Mouse (Mus musculus) stomach, embryonic 16.5 days (tissue): ENCODE measurements around the gene Rabep1. TPM values are rescaled to one million over a fixed set of nuclear protein-coding genes. Genes with fewer than 3 reads are reported as not detected.

Experiments
- polyA plus RNA-seq: library from polyadenylated mRNA; unstranded; fragments of >200 nt; fragmentation: Nextera tagmentation; extraction: Ambion mirVana; gene quantifications from 2 replicates; pipeline ENCODE4 v1.2.1, GENCODE M21; 2015

Gene Rabep1
- polyA plus RNA-seq, 1 experiment from 2014 or later, result 27.5 TPM

Other genes starting within 250 kb of the Rabep1 start
- gene 4930544D05Rik, start 228.9 kb upstream of the Rabep1 start, polyA plus RNA-seq, result not detected in 2 replicates
- gene Chrne, start 225.6 kb upstream of the Rabep1 start, polyA plus RNA-seq, result 0.37 TPM in 1 of 2 replicates, not detected in the other
- gene Gp1ba, start 205.7 kb upstream of the Rabep1 start, polyA plus RNA-seq, result 0.16 and 0.19 TPM in 2 replicates
- 104 and 111 TPM in 2 replicates for gene Rnf167, start 197.5 kb upstream of the Rabep1 start, polyA plus RNA-seq
- 163 and 169 TPM in 2 replicates for gene Slc25a11, start 197.3 kb upstream of the Rabep1 start, polyA plus RNA-seq
- gene Pfn1, start 190.1 kb upstream of the Rabep1 start, polyA plus RNA-seq, result 1,820 and 1,821 TPM in 2 replicates
- gene Eno3, start 187.6 kb upstream of the Rabep1 start, polyA plus RNA-seq, result 19.3 and 126 TPM in 2 replicates
- 148 and 149 TPM in 2 replicates for gene Spag7, start 175.4 kb upstream of the Rabep1 start, polyA plus RNA-seq
- gene Camta2, start 156.7 kb upstream of the Rabep1 start, polyA plus RNA-seq, result 14.2 and 15.8 TPM in 2 replicates
- 1.3 and 1.5 TPM in 2 replicates for gene Inca1, start 144.6 kb upstream of the Rabep1 start, polyA plus RNA-seq
- 2.6 and 3.0 TPM in 2 replicates for gene Kif1c, start 144.2 kb upstream of the Rabep1 start, polyA plus RNA-seq
- gene Zfp3, start 80.6 kb upstream of the Rabep1 start, polyA plus RNA-seq, result 5.0 and 5.9 TPM in 2 replicates
- gene Scimp, start 32.2 kb upstream of the Rabep1 start, polyA plus RNA-seq, result 0.66 TPM in 1 of 2 replicates, not detected in the other
- gene Nup88, start 125.2 kb downstream of the Rabep1 start, polyA plus RNA-seq, result 107 and 116 TPM in 2 replicates
- 66.1 and 72.2 TPM in 2 replicates for gene Rpain, start 125.4 kb downstream of the Rabep1 start, polyA plus RNA-seq
- gene C1qbp, start 138.2 kb downstream of the Rabep1 start, polyA plus RNA-seq, result 211 and 239 TPM in 2 replicates
- 16.4 and 16.5 TPM in 2 replicates for gene Dhx33, start 159.7 kb downstream of the Rabep1 start, polyA plus RNA-seq
- gene Mis12, start 174.8 kb downstream of the Rabep1 start, polyA plus RNA-seq, result 38.2 and 41.9 TPM in 2 replicates
- 51.2 and 63.1 TPM in 2 replicates for gene Derl2, start 175.1 kb downstream of the Rabep1 start, polyA plus RNA-seq
- gene 6330403K07Rik, start 188.7 kb downstream of the Rabep1 start, polyA plus RNA-seq, result 62.5 and 63.1 TPM in 2 replicates